Mouse (Mus musculus): ENCODE measurements around the gene 2310022A10Rik. TPM values are rescaled to one million over a fixed set of nuclear protein-coding genes. Genes with fewer than 3 reads are reported as not detected.
A peak's percentile ranks its signal among the peaks of the same experiment; 100 is the strongest.

2310022A10Rik gene
- polyA plus RNA-seq, 1 experiment: 25.9 TPM

DNA sequence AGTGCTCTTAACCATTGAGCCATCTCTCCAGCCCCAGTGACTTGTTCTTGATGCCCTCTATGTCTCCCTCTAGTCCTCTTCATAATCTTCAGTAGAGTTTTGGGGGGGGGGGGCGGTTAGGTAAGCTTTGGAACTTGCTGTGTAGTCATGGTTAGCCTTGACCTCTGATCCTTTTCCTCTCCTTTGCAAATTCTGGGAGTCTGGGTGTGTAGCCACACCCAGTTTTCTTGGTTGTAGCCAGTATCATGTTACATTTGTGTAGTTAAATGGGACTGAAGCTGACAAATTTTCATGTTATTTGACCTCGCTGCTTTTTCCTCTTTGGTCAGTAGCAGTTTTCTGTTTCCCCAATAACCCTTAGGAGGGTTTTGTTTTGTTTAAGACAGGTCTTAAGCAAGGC, 33.8 kb downstream of the 2310022A10Rik start:
- Histone ChIP-seq H3K4me1 (ENCODE audit: control insufficient read depth, insufficient read depth, insufficient read length) (no peaks in the 10 kb centered on the region), H3K27me3 (ENCODE audit: control insufficient read depth, insufficient read depth, low read length) (no peaks in the 10 kb centered on the region), H3K36me3 (ENCODE audit: control insufficient read depth, insufficient read depth, low read length) (peaks cover 3% of the 10 kb centered on the region; the same call in 1 of the 2 replicates), H3K4me3 (ENCODE audit: extremely low read depth, insufficient read depth, insufficient read length) (no peak overlapping the region), H3K27ac (ENCODE audit: insufficient read depth, low read length) (no peak overlapping the region)
- TF ChIP-seq POLR2A (IDR thresholded peaks at IDR 0.05; ENCODE audit: low read depth, low read length) (no peak), CTCF (IDR thresholded peaks at IDR 0.05; ENCODE audit: extremely low read depth, insufficient read depth, insufficient read length, insufficient replicate concordance) (no peak)
- DNase-seq (ENCODE audit: low read depth in 1 of 2, low spot score in 2 of 2): no peak
- 91% methylated on average over 2 of the region's 2 CpGs for WGBS

DNA sequence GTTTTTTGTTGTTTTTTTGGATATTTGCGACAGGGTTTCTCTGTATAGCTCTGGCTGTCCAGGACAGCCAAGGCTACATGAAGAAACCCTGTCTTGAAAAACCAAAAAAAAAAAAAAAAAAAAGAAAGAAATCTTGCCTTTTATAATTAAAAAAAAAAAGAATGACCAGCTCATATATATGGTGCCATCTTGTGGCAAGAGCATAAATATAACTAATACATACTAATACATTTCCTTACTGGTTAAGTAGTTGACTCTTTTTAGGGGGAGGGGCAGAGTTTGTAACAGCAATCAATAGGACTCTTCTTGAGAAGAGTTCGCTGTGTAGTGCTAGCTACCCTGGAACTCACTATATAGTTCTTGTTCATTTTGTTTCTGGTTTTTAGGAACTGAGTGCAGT, 34.7 kb downstream of the 2310022A10Rik start:
- no peaks in the 10 kb centered on the region for H3K27me3 ChIP-seq (ENCODE audit: control insufficient read depth, insufficient read depth, low read length)
- DNase-seq (ENCODE audit: low read depth in 1 of 2, low spot score in 2 of 2): no peak
- H3K36me3 ChIP-seq (ENCODE audit: control insufficient read depth, insufficient read depth, low read length): no peaks in the 10 kb centered on the region
- TF ChIP-seq CTCF (IDR thresholded peaks at IDR 0.05; ENCODE audit: extremely low read depth, insufficient read depth, insufficient read length, insufficient replicate concordance): no peak
- TF ChIP-seq POLR2A (IDR thresholded peaks at IDR 0.05; ENCODE audit: low read depth, low read length): no peak
- no peaks in the 10 kb centered on the region for H3K4me1 ChIP-seq (ENCODE audit: control insufficient read depth, insufficient read depth, insufficient read length)
- WGBS: 84% methylated on average over 2 of the region's 2 CpGs
- H3K4me3 ChIP-seq (ENCODE audit: extremely low read depth, insufficient read depth, insufficient read length): no peak overlapping the region
- H3K27ac ChIP-seq (ENCODE audit: insufficient read depth, low read length): no peak overlapping the region

DNA sequence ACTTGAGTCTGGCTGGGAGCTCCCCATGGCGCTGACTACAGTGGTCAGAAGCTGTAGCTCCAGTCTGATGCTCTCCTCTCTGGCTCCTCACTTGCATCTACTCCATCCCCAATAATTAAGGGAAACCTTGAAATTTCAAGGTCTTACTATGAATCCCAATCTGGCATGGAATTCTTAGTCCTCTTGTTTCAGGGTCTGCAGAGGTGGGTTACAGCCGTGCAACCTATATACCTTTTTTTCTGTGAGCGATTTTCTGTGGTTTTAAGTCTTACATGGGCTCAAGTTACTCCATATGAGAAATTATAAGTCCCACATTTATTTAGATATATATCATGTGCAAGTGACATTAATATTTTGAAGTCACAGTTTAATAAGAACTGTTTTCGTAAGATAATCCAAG, 37.1 kb downstream of the 2310022A10Rik start:
- Histone ChIP-seq H3K4me1 (ENCODE audit: control insufficient read depth, insufficient read depth, insufficient read length) (peaks cover 5% of the 10 kb centered on the region; the same call in 1 of the 2 replicates), H3K36me3 (ENCODE audit: control insufficient read depth, insufficient read depth, low read length) (no peaks in the 10 kb centered on the region), H3K27me3 (ENCODE audit: control insufficient read depth, insufficient read depth, low read length) (no peaks in the 10 kb centered on the region), H3K4me3 (ENCODE audit: extremely low read depth, insufficient read depth, insufficient read length) (no peak overlapping the region), H3K27ac (ENCODE audit: insufficient read depth, low read length) (no peak overlapping the region)
- TF ChIP-seq CTCF (IDR thresholded peaks at IDR 0.05; ENCODE audit: extremely low read depth, insufficient read depth, insufficient read length, insufficient replicate concordance) (no peak), POLR2A (IDR thresholded peaks at IDR 0.05; ENCODE audit: low read depth, low read length) (no peak)
- DNase-seq (ENCODE audit: low read depth in 1 of 2, low spot score in 2 of 2): no peak
- WGBS: 95% methylated on average over 4 of the region's 4 CpGs

DNA sequence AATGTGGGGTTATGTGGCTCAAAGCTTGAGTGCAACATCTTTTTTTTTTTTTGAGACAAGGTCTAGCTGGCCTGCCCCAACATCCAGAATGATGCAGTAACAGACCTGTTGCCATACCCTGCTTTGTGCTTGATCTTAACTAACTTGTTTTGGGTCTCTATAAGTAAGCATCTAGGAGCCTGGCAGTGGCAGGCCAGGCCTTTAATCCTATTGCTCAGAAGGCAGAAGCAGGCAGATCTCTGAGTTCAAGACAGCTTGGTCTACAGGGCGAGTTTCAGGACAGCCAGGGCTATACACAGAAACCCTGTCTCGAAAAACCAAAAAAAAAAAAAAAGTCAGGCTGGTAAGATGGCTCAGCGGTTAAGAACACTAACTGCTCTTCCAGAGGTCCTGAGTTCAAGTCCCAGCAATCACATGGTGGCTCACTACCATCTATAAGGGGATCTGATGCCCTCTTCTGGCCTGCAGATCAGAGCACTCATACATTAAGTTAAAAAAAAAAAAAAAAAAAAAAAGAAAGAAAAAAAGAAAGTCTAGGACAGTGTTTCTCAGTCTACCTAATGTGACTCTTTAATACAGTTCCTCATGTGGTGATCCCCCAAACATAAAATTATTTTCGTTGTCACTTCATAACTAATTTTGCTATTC, 37.7 kb downstream of the 2310022A10Rik start:
- H3K4me1 ChIP-seq (ENCODE audit: control insufficient read depth, insufficient read depth, insufficient read length): peaks cover 6% of the 10 kb centered on the region; the same call in 1 of the 2 replicates
- H3K4me3 ChIP-seq (ENCODE audit: extremely low read depth, insufficient read depth, insufficient read length): peak overlapping the region; percentile 50; the same call in 1 of the 2 replicates

DNA sequence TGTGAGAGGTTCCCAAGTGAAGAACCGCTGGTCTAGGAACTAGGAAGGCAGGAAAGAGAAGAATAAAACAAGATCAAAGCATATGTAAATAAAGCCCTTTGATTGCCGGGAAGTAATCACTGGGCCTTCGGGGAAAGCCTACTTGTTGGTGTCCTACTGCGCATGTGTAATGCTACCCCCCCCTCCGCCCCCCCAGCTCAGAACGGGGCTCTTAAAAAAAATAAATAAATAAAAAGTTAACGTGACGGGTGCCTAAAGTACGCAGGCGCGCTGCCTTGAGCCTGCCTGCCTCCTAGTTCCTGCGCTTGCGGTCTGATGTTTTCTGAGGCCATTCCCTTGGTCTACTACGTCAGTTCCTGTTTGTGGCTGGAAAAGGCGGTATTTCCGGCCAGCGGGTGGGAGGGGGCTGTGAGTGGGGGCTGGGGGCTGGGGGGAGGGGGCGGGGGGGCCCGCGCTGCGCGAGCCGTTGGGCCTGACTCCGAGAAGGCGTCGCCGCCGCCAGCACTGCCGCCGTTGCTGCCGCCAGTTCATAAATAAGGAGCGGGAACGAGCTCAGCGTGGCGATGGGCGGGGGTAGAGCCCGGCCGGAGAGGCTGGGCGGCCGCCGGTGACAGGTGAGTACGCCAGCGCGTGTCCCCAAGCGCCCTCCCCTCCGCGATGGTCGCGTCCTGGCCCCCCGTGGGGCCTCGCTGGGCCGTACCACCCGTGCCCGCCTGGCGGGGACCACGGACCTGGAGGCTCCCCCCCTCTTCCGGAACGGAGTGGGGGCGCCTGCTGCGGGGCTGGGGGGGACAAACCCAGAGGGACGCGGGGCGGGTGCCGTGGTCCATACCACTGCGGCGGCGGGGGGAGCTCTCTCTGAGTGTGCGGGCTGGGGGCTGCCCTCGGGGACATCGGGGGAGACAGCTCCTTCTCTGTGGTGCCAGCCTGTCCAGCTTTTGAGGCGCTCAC, 38.5 kb downstream of the 2310022A10Rik start, which contains the start of gene Akt2:
Gene Akt2, plus strand, starts transcription at position 287 of the 951 bp plus-strand sequence.
- Histone ChIP-seq H3K36me3 (ENCODE audit: control insufficient read depth, insufficient read depth, low read length) (no peaks in the 10 kb centered on the region), H3K27ac (ENCODE audit: insufficient read depth, low read length) (peak within 1 kb of the TSS; percentile 98), H3K4me1 (ENCODE audit: control insufficient read depth, insufficient read depth, insufficient read length) (peaks cover 11% of the 10 kb centered on the region; the same call in 1 of the 2 replicates), H3K4me3 (ENCODE audit: extremely low read depth, insufficient read depth, insufficient read length) (peak within 1 kb of the TSS; percentile 83), H3K27me3 (ENCODE audit: control insufficient read depth, insufficient read depth, low read length) (no peaks in the 10 kb centered on the region)
- WGBS: 1% methylated on average over 69 of the region's 71 CpGs
- DNase-seq (ENCODE audit: low read depth in 1 of 2, low spot score in 2 of 2): peak; percentile 84 to 97
- TF ChIP-seq POLR2A (IDR thresholded peaks at IDR 0.05; ENCODE audit: low read depth, low read length) (no peak), CTCF (IDR thresholded peaks at IDR 0.05; ENCODE audit: extremely low read depth, insufficient read depth, insufficient read length, insufficient replicate concordance) (no peak)

More for the DNA sequence above, 37.7 kb downstream of the 2310022A10Rik start:
- Histone ChIP-seq H3K27me3 (ENCODE audit: control insufficient read depth, insufficient read depth, low read length) (no peaks in the 10 kb centered on the region), H3K36me3 (ENCODE audit: control insufficient read depth, insufficient read depth, low read length) (no peaks in the 10 kb centered on the region), H3K27ac (ENCODE audit: insufficient read depth, low read length) (peak overlapping the region; percentile 66; the same call in 1 of the 2 replicates)
- DNase-seq (ENCODE audit: low read depth in 1 of 2, low spot score in 2 of 2): peak in 1 of 2 experiments; percentile 24
- TF ChIP-seq POLR2A (IDR thresholded peaks at IDR 0.05; ENCODE audit: low read depth, low read length) (no peak), CTCF (IDR thresholded peaks at IDR 0.05; ENCODE audit: extremely low read depth, insufficient read depth, insufficient read length, insufficient replicate concordance) (no peak)
- WGBS: 56% methylated on average over 4 of the region's 4 CpGs

DNA sequence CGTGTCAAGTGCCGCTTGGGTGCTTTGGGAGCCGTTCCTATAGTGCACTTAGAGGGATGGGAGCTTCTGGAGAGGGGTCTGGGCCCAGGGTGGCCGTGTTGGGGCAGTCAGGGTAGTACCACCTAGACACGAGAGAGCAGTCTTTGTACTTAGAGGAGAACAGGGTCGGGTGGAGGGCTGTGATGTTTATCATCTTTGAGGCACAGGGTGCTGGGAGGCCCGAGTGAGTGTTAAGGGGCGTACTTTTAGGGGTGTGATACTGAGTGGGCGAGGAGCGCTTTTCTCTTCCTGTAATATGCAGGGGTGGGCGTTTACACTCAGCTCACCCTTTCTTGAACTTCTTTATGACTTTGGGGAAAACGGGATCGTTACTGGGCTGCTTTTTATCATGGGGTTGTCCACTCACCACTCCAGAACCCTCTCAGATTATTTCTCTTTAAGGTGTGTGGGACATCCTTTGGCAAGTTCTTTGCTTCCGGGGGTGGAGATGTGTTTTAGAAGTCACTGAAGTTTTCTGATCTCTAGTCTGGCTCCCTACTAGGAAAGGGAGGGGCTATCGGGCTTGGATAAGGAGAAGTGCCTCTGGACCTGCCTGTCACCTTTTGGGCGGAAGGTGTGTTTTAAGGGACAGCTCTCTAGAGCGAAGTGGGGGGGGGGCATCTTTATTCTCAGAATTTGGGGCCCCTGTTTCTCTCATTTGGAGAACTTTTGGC, 39.3 kb downstream of the 2310022A10Rik start:
- peak in 1 of 2 experiments; percentile 28 for DNase-seq (ENCODE audit: low read depth in 1 of 2, low spot score in 2 of 2)

More for the DNA sequence above, 39.3 kb downstream of the 2310022A10Rik start:
- WGBS: 4% methylated on average over 17 of the region's 17 CpGs
- no peaks in the 10 kb centered on the region for H3K36me3 ChIP-seq (ENCODE audit: control insufficient read depth, insufficient read depth, low read length)
- H3K4me1 ChIP-seq (ENCODE audit: control insufficient read depth, insufficient read depth, insufficient read length): peaks cover 13% of the 10 kb centered on the region; the same call in 1 of the 2 replicates
- no peaks in the 10 kb centered on the region for H3K27me3 ChIP-seq (ENCODE audit: control insufficient read depth, insufficient read depth, low read length)
- H3K4me3 ChIP-seq (ENCODE audit: extremely low read depth, insufficient read depth, insufficient read length): peak overlapping the region; percentile 83
- peak overlapping the region; percentile 98 for H3K27ac ChIP-seq (ENCODE audit: insufficient read depth, low read length)
- TF ChIP-seq POLR2A (IDR thresholded peaks at IDR 0.05; ENCODE audit: low read depth, low read length) (no peak), CTCF (IDR thresholded peaks at IDR 0.05; ENCODE audit: extremely low read depth, insufficient read depth, insufficient read length, insufficient replicate concordance) (no peak)

Data from spleen, adult 2 months (tissue).